Mouse (Mus musculus) thymus, adult 2 months (tissue): ENCODE data around the gene Chst11.

ENCODE experiments used
- CTCF ChIP-seq: fragments of 200-500 bp; IDR thresholded peaks from 2 replicates; pipeline ENCODE4 v1.5.1; 2012; ENCODE audit warnings: mild to moderate bottlenecking, control low read depth, low read length, moderate library complexity, borderline replicate concordance; ENCODE audit not compliant: control insufficient read depth, poor library complexity, insufficient read depth; ENCODE audit errors: extremely low read depth
- POLR2A ChIP-seq: fragments of 200-500 bp; IDR thresholded peaks from 2 replicates; pipeline ENCODE4 v1.6.1; 2012; ENCODE audit warnings: mild to moderate bottlenecking, low read length, control low read depth, moderate library complexity; ENCODE audit not compliant: control insufficient read depth, poor library complexity, insufficient read depth; ENCODE audit errors: extremely low read depth

DNA sequence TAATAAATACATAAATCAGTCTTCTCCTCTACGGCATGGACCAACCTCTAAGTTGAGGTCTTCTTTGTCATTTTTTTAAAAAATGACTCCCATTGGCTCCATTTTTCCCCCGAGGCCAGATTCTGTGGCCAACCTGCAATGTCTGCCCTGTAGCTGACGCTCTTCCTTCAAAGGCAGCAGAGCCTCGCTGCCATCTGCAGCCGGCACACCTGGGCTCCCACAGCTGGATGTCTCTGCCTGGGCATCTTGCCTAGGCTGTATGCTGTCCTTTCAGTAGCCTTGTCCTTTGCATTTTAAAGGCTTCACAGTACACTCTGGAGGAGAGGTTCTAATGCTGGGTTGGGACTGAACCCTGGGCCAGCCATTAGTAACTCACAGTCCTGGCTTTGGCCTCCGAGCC is 132.6 kb downstream of the Chst11 start:
- TF ChIP-seq CTCF (no peak), POLR2A (no peak)
